Mouse (Mus musculus) olfactory bulb, adult 2 months (tissue): ENCODE results near the gene Lrrc75b. TPM values are rescaled to one million over a fixed set of nuclear protein-coding genes. Genes with fewer than 3 reads are reported as not detected.
"Not testable (repeated sequence)": the region's sequence is repeated elsewhere in the genome, so short reads cannot be mapped to it uniquely, and the experiment has no call there.

Experiments
- H3K27ac ChIP-seq: fragments of 200-500 bp; 2 replicates; pipeline ENCODE4 v1.5.1; 2012; ENCODE audit warnings: low read depth, low read length; ENCODE audit not compliant: insufficient read depth
- H3K4me1 ChIP-seq: fragments of 200-500 bp; 2 replicates; pipeline ENCODE4 v1.6.1; 2012; ENCODE audit warnings: low read length; ENCODE audit not compliant: control insufficient read depth, insufficient read depth
- H3K4me3 ChIP-seq: fragments of 200-500 bp; 2 replicates; pipeline ENCODE4 v1.5.1; 2012; ENCODE audit warnings: mild to moderate bottlenecking, low read depth, low read length, moderate library complexity; ENCODE audit not compliant: insufficient read depth
- CTCF ChIP-seq: fragments of 200-500 bp; IDR thresholded peaks from 2 replicates; pipeline ENCODE4 v1.5.1; 2012; ENCODE audit warnings: low read depth, mild to moderate bottlenecking, low read length, moderate library complexity; ENCODE audit not compliant: insufficient read depth
- POLR2A ChIP-seq: fragments of 200-500 bp; IDR thresholded peaks from 2 replicates; pipeline ENCODE4 v1.6.1; 2012; ENCODE audit warnings: mild to moderate bottlenecking, low read depth, low read length, moderate library complexity; ENCODE audit not compliant: insufficient read depth
- WGBS: fragments of 180-500 bp; shearing (Covaris S2); methylation state at CpG from one replicate; pipeline ENCODE4 v1.1.7; 2018; 5-methylcytosine and 5-hydroxymethylcytosine counted together
- polyA plus RNA-seq: library from polyadenylated mRNA; stranded (reverse); fragments of >200 nt; gene quantifications from 2 replicates; pipeline ENCODE4 v1.2.4, GENCODE M21; 2012; ENCODE audit warnings: low replicate concordance; ENCODE audit not compliant: missing spikeins, insufficient read depth, insufficient read length

Lrrc75b gene
- polyA plus RNA-seq, 1 experiment, result not detected

DNA sequence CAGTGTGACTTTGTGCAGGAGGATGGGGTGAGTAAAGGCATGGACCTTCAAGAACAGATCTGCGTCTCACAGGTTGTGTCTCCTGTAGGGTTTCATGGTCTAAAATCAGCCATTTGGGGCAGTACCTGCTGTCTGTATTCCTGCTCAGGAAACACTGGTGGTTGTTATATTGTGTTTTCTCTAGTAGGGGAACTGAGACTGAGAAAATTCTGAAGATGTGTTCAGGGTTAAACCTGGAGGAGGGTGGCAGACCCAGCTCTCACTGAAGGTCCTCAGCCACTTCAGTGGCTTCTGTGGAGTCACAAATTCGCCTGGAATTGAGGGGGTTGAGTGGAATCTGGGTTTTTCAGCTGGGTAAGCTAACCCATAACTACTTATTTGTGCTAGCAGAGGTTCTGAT is 29.8 kb downstream of the Lrrc75b start:
- Histone ChIP-seq H3K4me1 (no peaks in the 10 kb centered on the region), H3K27ac (no peak overlapping the region), H3K4me3 (no peak overlapping the region)
- no peak for TF ChIP-seq POLR2A
- TF ChIP-seq CTCF, result no peak
- WGBS, result 83% methylated on average over 2 of the region's 2 CpGs

- H3K4me1 ChIP-seq, H3K4me3 ChIP-seq, H3K27ac ChIP-seq: not testable (repeated sequence)
- 86% methylated on average over 9 of the region's 9 CpGs for WGBS
Observed at GRCm38 (mm10) chr10:75525450-75525849, 34.7 kb downstream of the Lrrc75b start.

DNA sequence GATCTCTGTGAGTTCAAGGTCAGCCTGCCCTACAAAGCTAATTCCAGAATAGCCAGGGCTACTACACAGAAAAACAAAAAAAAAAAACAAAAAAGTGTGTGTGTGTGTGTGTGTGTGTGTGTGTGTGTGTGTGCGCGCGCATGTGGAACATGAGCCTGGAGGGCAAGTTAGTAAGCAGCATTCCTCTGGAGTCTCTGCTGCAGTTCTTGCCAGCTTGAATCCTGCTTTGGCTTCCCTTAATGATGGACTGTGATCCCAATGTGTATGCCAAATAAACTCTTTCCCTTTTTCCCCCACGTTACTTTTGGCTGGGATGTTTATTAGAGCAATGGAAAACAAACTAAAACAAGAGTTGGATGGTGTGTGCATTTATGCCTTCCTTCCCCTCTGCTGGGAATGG is 38.5 kb downstream of the Lrrc75b start:
- 69% methylated on average over 4 of the region's 4 CpGs for WGBS
- H3K4me3 ChIP-seq, result no peak overlapping the region
- no peak overlapping the region for H3K27ac ChIP-seq
- H3K4me1 ChIP-seq, result peaks cover 4% of the 10 kb centered on the region; the same call in 1 of the 2 replicates
- TF ChIP-seq CTCF (no peak), POLR2A (no peak)

DNA sequence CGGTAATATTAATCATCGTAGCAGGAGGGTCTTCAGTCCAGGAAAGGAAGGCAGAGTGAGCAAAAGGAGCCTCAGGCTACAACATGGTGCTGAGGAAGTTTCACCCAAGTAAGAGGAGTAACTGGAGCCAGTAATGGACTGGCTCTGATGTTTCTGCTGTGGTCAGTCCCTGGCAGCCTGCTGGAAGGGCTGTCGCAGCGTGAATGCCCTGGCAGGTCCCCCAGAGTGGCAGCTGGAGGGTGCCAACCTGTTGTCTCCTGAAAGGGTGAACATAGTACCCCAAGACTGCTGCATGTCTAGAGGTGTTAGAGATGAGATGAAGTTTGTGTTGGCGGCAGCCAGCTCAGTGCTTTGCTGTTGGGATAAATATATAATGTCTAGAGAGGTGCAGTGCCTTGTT is 39.5 kb downstream of the Lrrc75b start:
- H3K4me1 ChIP-seq, result peaks cover 4% of the 10 kb centered on the region; the same call in 1 of the 2 replicates
- no peak for TF ChIP-seq CTCF
- TF ChIP-seq POLR2A, result no peak
- WGBS, result 89% methylated on average over 5 of the region's 5 CpGs

GRCm38 (mm10) chr10:75517758-75518143 is 42.4 kb downstream of the Lrrc75b start, which contains the start of gene Gucd1:
Gene Gucd1, minus strand, starts transcription at chr10:75517972.
- Histone ChIP-seq H3K4me3 (peak within 1 kb of the TSS; percentile 83), H3K27ac (peak within 1 kb of the TSS; percentile 87), H3K4me1 (peaks cover 4% of the 10 kb centered on the region; the same call in 1 of the 2 replicates)
- TF ChIP-seq CTCF (no peak), POLR2A (peak; percentile 52; the same call in 1 of the 2 replicates)
- WGBS, result under 1% methylated on average over 20 of the region's 20 CpGs

More for the DNA sequence above, 39.5 kb downstream of the Lrrc75b start:
- Histone ChIP-seq H3K27ac (no peak overlapping the region), H3K4me3 (no peak overlapping the region)

GRCm38 (mm10) chr10:75517073-75517757 is 42.9 kb downstream of the Lrrc75b start, which contains the start of gene Snrpd3:
Gene Snrpd3, plus strand, starts transcription at chr10:75517551.
- Histone ChIP-seq H3K4me3 (peak within 1 kb of the TSS; percentile 83), H3K4me1 (peaks cover 4% of the 10 kb centered on the region; the same call in 1 of the 2 replicates), H3K27ac (peak within 1 kb of the TSS; percentile 87)
- no peak for TF ChIP-seq CTCF
- peak; percentile 53; the same call in 1 of the 2 replicates for TF ChIP-seq POLR2A
- WGBS, result under 1% methylated on average over 51 of the region's 52 CpGs

DNA sequence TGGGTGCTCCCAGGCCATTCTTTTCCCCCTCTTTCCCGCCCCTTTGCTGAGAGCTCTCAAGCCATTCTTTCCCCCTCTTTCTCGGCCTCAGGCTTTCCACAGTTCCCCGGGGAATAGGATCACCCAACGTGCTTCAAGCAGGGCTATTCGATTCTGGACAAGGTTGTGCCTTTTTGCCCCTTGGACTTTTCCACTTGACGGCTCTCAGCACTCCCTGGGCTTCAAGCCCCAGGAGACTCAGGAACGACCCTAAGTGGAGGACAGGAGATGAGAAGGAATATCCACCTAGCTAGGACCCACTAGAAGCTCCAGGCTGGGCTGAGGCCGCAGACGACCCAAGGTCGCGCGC is 43.4 kb downstream of the Lrrc75b start:
- Histone ChIP-seq H3K27ac (peak overlapping the region; percentile 87), H3K4me1 (peaks cover 4% of the 10 kb centered on the region; the same call in 1 of the 2 replicates), H3K4me3 (peak overlapping the region; percentile 83)
- no peak for TF ChIP-seq POLR2A
- no peak for TF ChIP-seq CTCF
- 1% methylated on average over 12 of the region's 12 CpGs for WGBS

DNA sequence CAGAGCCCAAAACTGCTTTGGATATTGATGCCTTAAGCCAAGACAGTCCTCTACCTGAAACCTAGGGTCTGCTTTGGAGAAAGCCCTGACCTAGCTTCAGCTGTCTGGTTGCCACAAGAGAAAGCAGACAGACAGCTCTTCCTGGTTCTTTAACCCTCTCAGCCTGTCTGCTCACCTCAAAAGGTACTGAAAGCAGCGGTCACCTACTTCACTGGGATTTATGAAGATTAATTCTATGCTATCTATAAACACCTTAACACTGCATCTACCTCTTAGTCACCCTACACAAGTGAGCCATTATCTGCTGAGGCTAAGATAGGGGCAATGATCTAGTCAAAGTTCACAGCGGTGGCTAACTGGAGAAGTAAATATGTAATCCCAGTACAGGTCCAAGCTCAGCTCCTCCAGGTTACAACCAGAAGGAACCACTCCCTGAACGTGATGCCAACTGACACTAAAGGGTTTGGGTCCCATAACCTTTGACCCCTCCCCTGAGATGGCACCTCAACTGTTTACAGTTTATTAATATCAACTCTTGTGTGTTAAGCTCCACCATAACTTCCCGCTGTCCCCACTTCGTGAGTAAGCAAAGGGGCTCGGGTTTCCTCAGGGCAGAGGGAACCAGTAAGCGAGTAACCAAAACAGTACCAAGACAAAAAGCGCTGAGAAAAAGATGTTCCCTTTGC is 43.9 kb downstream of the Lrrc75b start:
- peaks cover 4% of the 10 kb centered on the region; the same call in 1 of the 2 replicates for H3K4me1 ChIP-seq
- 23% methylated on average over 8 of the region's 8 CpGs for WGBS
- H3K27ac ChIP-seq, result peak overlapping the region; percentile 87; the same call in 1 of the 2 replicates
- H3K4me3 ChIP-seq, result peak overlapping the region; percentile 83
- no peak for TF ChIP-seq CTCF
- TF ChIP-seq POLR2A, result no peak

GRCm38 (mm10) chr10:75515216-75516037 is 44.7 kb downstream of the Lrrc75b start:
- 80% methylated on average over 4 of the region's 4 CpGs for WGBS
- Histone ChIP-seq H3K27ac (no peak overlapping the region), H3K4me3 (no peak overlapping the region), H3K4me1 (peaks cover 4% of the 10 kb centered on the region; the same call in 1 of the 2 replicates)
- no peak for TF ChIP-seq POLR2A
- TF ChIP-seq CTCF, result no peak
